In the genomic region with DNA sequence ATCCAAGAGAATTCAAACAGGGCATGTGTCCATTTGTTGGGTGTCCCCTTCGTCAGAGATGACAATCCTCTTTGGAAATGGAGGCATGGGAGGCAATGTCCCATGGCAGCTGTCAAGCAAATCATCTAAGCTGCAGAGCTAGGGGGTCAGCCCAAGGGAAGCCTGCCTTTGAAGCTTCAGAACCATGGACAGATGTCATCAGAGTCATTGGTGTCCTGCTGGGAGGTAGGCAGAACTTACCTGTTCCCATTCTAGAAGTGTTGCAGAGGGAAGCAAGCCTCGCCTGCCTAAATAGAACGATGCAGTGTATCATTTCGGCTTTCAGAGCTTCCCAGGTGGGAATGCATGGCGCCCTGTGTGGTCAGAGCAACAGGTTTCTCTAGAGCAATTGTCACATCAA, we compare ENCODE assay signal across 18 mouse cellular contexts.
"Had no signal": no experiment of that assay in that cellular context is flagged by ENCODE, and none has a peak within 500 bp of the region (broad histone marks: within the 10 kb centered on the region; RNA-seq: fewer than 3 reads in every experiment).

No protein-coding gene starts in this region.

- H3K4me3 ChIP-seq: kidney, embryonic 15.5 days; limb, embryonic 12.5 days; limb, embryonic 15.5 days; lung, embryonic 15.5 days; midbrain, embryonic 12.5 days; midbrain, embryonic 15.5 days; neural tube, embryonic 12.5 days; neural tube, embryonic 15.5 days had no signal

- H3K27me3 ChIP-seq: kidney, embryonic 15.5 days; limb, embryonic 12.5 days; limb, embryonic 15.5 days; lung, embryonic 15.5 days; midbrain, embryonic 15.5 days; neural tube, embryonic 12.5 days had no signal

- H3K36me3 ChIP-seq: kidney, embryonic 15.5 days; limb, embryonic 12.5 days; limb, embryonic 15.5 days; lung, embryonic 15.5 days; midbrain, embryonic 12.5 days; midbrain, embryonic 15.5 days; neural tube, embryonic 12.5 days; neural tube, embryonic 15.5 days had no signal

- ATAC-seq: liver, postnatal 0 days; midbrain, embryonic 15.5 days had no signal

- H3K27ac ChIP-seq: kidney, embryonic 15.5 days; limb, embryonic 12.5 days; limb, embryonic 15.5 days; liver, embryonic 14.5 days; lung, embryonic 15.5 days; midbrain, embryonic 12.5 days; midbrain, embryonic 15.5 days; neural tube, embryonic 12.5 days; neural tube, embryonic 15.5 days had no signal

- H3K4me1 ChIP-seq: kidney, embryonic 15.5 days; lung, embryonic 15.5 days; neural tube, embryonic 12.5 days had no signal

- H3K9ac ChIP-seq: kidney, embryonic 15.5 days; limb, embryonic 12.5 days; limb, embryonic 15.5 days; liver, embryonic 14.5 days; liver, postnatal 0 days; lung, embryonic 15.5 days; midbrain, embryonic 12.5 days; midbrain, embryonic 15.5 days; neural tube, embryonic 12.5 days; neural tube, embryonic 15.5 days had no signal

- H3K9me3 ChIP-seq: kidney, embryonic 15.5 days; limb, embryonic 12.5 days; limb, embryonic 15.5 days; lung, embryonic 15.5 days; midbrain, embryonic 12.5 days; midbrain, embryonic 15.5 days; neural tube, embryonic 12.5 days; neural tube, embryonic 15.5 days had no signal

- H3K4me2 ChIP-seq: kidney, embryonic 15.5 days; limb, embryonic 12.5 days; limb, embryonic 15.5 days; liver, embryonic 11.5 days; lung, embryonic 15.5 days; midbrain, embryonic 12.5 days; midbrain, embryonic 15.5 days; neural tube, embryonic 12.5 days; neural tube, embryonic 15.5 days had no signal

- DNase-seq: kidney, adult 2 months; kidney, postnatal 14 days; left cerebral cortex, postnatal 4 days; liver, postnatal 0 days; lung, postnatal 10 days; lung, postnatal 4 days; thymus, adult 18-20 months; thymus, postnatal 36 days had no signal
